Mouse (Mus musculus): ENCODE results near the gene Zfp683.
A peak's percentile ranks its signal among the peaks of the same experiment; 100 is the strongest.

Zfp683 gene

DNA sequence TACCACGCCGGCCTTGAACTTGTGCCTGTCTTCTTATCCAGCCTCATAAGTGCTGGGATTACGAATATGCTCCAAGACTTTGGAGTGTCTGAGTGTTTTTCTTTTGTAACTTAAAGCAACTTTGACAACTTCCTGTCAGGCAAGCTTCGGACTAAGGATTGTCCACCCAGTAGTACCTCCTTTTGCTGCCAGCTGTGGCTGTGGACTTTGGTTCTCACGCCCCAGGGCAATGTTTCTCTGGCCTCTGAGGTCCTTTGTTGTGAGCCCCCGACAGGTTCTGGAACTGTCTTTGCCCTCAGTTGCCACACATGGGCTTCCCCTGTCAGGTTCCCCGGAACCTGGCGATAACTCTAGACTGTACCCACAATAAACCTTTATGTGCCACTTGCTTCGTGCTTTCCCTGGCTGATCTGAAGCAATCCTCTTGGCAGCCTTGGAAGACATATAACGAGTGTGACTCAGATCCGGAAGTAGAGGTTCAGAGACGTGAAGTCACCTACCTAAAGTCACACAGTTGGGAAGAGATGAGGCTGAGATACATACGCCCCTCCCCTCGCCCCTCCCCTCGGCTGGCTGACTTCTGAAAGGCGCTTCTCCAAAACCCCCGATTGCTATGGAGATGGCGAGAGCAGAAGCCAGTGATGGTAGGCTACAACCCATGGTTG is 7.7 kb downstream of the Zfp683 start:
- TF ChIP-seq POU5F1 (IDR thresholded peaks at IDR 0.05; ENCODE audit: borderline replicate concordance, low read length): no peak
- TF ChIP-seq NANOG (IDR thresholded peaks at IDR 0.05; ENCODE audit: borderline replicate concordance, low read length): no peak
- TF ChIP-seq CTCF (conservative IDR thresholded peaks at IDR 0.05; ENCODE audit: low read length): no peak

DNA sequence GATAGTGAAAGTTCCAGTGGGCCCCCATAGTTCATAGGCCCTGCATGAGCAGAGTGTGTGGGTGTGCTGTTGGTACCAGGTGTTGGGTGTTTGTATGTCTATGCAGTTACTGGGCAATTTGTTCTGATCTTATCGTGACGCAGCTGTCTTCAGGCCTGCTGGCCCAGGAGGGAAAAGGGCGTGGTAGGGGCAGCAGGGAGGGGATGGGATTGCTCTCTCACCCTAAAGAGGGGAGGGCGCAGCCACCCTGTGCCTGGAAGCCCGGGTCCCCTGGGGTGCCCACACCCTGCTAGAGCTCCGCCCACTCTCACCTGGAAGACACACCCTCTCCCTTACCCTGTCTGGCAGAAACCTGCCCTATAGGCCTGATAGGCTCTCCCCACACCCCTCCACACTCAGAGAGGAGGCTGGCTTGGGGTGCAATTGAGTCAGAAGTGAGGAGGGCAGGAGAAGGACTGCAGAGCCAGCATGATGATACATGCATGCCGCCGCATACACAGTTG is 8.4 kb downstream of the Zfp683 start:
- Histone ChIP-seq H3K4me1 (replicated peaks; ENCODE audit: low read depth, low read length) (peaks cover 88% of the 10 kb centered on the region), H3K4me3 (replicated peaks; ENCODE audit: low read length) (peak overlapping the region; percentile 43), H3K27me3 (ENCODE audit: insufficient read depth, low read length) (peaks cover 24% of the 10 kb centered on the region), H3K9me3 (ENCODE audit: low read length) (no peaks in the 10 kb centered on the region), H3K36me3 (ENCODE audit: insufficient read depth, low read length) (no peaks in the 10 kb centered on the region)
- TF ChIP-seq POU5F1 (IDR thresholded peaks at IDR 0.05; ENCODE audit: borderline replicate concordance, low read length): no peak
- TF ChIP-seq CTCF (conservative IDR thresholded peaks at IDR 0.05; ENCODE audit: low read length): no peak
- TF ChIP-seq NANOG (IDR thresholded peaks at IDR 0.05; ENCODE audit: borderline replicate concordance, low read length): no peak

More for the DNA sequence above, 7.7 kb downstream of the Zfp683 start:
- Histone ChIP-seq H3K4me1 (replicated peaks; ENCODE audit: low read depth, low read length) (peaks cover 81% of the 10 kb centered on the region), H3K9me3 (ENCODE audit: low read length) (no peaks in the 10 kb centered on the region), H3K4me3 (replicated peaks; ENCODE audit: low read length) (peak overlapping the region; percentile 43), H3K36me3 (ENCODE audit: insufficient read depth, low read length) (no peaks in the 10 kb centered on the region), H3K27me3 (ENCODE audit: insufficient read depth, low read length) (peaks cover 17% of the 10 kb centered on the region)

DNA sequence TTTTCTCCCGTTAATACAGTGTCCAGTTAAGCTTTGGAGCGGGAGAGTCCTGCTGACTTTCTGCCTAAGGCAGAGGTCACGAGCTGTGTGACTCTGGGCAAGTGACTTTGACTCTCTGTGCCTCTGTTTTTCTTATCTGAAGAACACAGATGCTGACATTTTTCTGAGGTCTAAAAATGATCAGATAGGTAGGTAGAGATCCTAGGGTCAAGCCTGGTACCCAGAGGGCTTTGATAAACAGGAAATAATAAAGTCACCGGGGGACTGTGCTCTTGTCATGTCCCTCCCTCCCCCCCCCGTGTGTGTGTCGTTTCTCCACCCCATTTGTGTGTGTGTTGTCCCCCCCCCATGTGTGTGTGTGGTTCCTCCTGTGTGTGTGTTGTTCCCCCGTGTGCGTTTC is 8.9 kb downstream of the Zfp683 start:
- Histone ChIP-seq H3K4me1 (replicated peaks; ENCODE audit: low read depth, low read length) (peaks cover 89% of the 10 kb centered on the region), H3K4me3 (replicated peaks; ENCODE audit: low read length) (peak overlapping the region; percentile 43), H3K27me3 (ENCODE audit: insufficient read depth, low read length) (peaks cover 26% of the 10 kb centered on the region), H3K36me3 (ENCODE audit: insufficient read depth, low read length) (no peaks in the 10 kb centered on the region), H3K9me3 (ENCODE audit: low read length) (no peaks in the 10 kb centered on the region)
- TF ChIP-seq CTCF (conservative IDR thresholded peaks at IDR 0.05; ENCODE audit: low read length) (no peak), NANOG (IDR thresholded peaks at IDR 0.05; ENCODE audit: borderline replicate concordance, low read length) (no peak), POU5F1 (IDR thresholded peaks at IDR 0.05; ENCODE audit: borderline replicate concordance, low read length) (no peak)

GRCm38 (mm10) chr4:134065431-134066004 is 11.9 kb downstream of the Zfp683 start:
- no peak for TF ChIP-seq CTCF (conservative IDR thresholded peaks at IDR 0.05; ENCODE audit: low read length)
- TF ChIP-seq NANOG (IDR thresholded peaks at IDR 0.05; ENCODE audit: borderline replicate concordance, low read length): no peak
- TF ChIP-seq POU5F1 (IDR thresholded peaks at IDR 0.05; ENCODE audit: borderline replicate concordance, low read length): no peak
- Histone ChIP-seq H3K36me3 (ENCODE audit: insufficient read depth, low read length) (no peaks in the 10 kb centered on the region), H3K4me3 (replicated peaks; ENCODE audit: low read length) (peak overlapping the region; percentile 72), H3K27me3 (ENCODE audit: insufficient read depth, low read length) (peaks cover 26% of the 10 kb centered on the region), H3K4me1 (replicated peaks; ENCODE audit: low read depth, low read length) (peaks cover 83% of the 10 kb centered on the region), H3K9me3 (ENCODE audit: low read length) (no peaks in the 10 kb centered on the region)

DNA sequence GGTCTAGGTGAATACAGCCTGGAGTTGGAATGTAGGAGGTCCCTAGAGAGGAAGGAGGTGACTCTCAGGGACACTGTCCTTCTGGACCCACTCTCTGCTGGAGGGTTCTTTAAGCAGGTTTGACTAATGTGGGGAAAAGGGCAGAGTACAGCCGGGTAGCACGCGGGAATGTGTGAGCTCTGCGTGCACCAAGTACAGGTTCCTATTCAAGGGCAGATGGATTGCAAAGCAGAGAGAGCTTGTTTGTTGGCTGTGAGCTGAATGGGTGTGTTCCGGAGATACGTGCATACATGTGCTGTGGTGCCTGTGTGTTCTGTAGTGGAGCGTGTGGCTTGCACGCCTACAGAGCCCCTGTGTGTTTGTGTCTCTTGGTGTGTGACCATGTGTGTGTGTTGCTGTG is 13.7 kb downstream of the Zfp683 start:
- Histone ChIP-seq H3K36me3 (ENCODE audit: insufficient read depth, low read length) (no peaks in the 10 kb centered on the region), H3K4me1 (replicated peaks; ENCODE audit: low read depth, low read length) (peaks cover 75% of the 10 kb centered on the region), H3K4me3 (replicated peaks; ENCODE audit: low read length) (no peak overlapping the region), H3K9me3 (ENCODE audit: low read length) (no peaks in the 10 kb centered on the region), H3K27me3 (ENCODE audit: insufficient read depth, low read length) (peaks cover 33% of the 10 kb centered on the region)
- TF ChIP-seq NANOG (IDR thresholded peaks at IDR 0.05; ENCODE audit: borderline replicate concordance, low read length) (no peak), CTCF (conservative IDR thresholded peaks at IDR 0.05; ENCODE audit: low read length) (no peak)

GRCm38 (mm10) chr4:134067833-134068544 is 14.4 kb downstream of the Zfp683 start:
- Histone ChIP-seq H3K27me3 (ENCODE audit: insufficient read depth, low read length) (peaks cover 38% of the 10 kb centered on the region), H3K4me1 (replicated peaks; ENCODE audit: low read depth, low read length) (peaks cover 78% of the 10 kb centered on the region), H3K9me3 (ENCODE audit: low read length) (no peaks in the 10 kb centered on the region), H3K36me3 (ENCODE audit: insufficient read depth, low read length) (no peaks in the 10 kb centered on the region), H3K4me3 (replicated peaks; ENCODE audit: low read length) (0 out of 2 replicates have a peak overlapping the region, but pooled peaks have one; percentile 14)
- TF ChIP-seq POU5F1 (IDR thresholded peaks at IDR 0.05; ENCODE audit: borderline replicate concordance, low read length) (no peak), NANOG (IDR thresholded peaks at IDR 0.05; ENCODE audit: borderline replicate concordance, low read length) (no peak), CTCF (conservative IDR thresholded peaks at IDR 0.05; ENCODE audit: low read length) (no peak)

DNA sequence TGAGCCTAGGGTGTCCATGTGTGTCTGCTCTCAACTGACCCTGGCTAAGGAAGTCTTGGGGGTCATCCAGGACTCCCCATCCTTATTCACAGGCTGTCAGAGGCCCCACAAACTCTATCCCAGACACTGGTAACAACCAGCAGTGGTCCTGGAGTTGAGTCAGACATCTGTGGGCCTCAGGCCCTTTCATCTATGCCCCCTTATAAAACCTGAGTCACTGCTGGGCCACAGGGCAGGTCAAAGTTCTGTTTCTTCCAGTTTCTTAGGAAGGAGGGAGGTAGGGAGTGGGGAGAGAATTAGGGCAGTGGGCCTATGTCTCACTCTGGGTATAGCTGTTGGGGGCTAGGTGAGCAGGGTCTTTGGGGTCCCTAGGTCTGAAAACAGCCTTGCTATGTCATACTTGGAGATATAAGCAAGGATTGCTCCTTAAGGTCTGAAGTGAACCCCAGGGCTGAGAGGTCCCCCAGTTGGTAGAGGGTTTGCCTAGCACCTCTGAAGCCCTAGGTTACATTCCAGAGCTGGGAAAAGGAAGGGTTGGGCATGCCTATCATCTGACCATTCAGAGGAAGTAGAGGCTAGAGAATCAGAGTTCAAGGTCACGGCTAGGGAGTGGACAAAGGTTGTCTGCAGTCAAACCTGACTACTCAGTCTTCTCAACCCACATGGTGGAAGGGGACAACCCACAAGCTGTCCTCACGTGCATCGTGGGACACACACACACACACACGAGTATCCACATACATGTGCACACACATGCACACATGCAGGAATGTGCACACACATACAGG is 15.3 kb downstream of the Zfp683 start:
- no peaks in the 10 kb centered on the region for H3K9me3 ChIP-seq (ENCODE audit: low read length)
- peaks cover 48% of the 10 kb centered on the region for H3K27me3 ChIP-seq (ENCODE audit: insufficient read depth, low read length)
- TF ChIP-seq POU5F1 (IDR thresholded peaks at IDR 0.05; ENCODE audit: borderline replicate concordance, low read length) (no peak), CTCF (conservative IDR thresholded peaks at IDR 0.05; ENCODE audit: low read length) (no peak), NANOG (IDR thresholded peaks at IDR 0.05; ENCODE audit: borderline replicate concordance, low read length) (no peak)
- H3K4me1 ChIP-seq (replicated peaks; ENCODE audit: low read depth, low read length): peaks cover 78% of the 10 kb centered on the region
- no peaks in the 10 kb centered on the region for H3K36me3 ChIP-seq (ENCODE audit: insufficient read depth, low read length)
- H3K4me3 ChIP-seq (replicated peaks; ENCODE audit: low read length): peak overlapping the region; percentile 14; the same call in 1 of the 2 replicates

- H3K4me3 ChIP-seq (replicated peaks; ENCODE audit: low read length): no peak overlapping the region
- H3K27me3 ChIP-seq (ENCODE audit: insufficient read depth, low read length): peaks cover 18% of the 10 kb centered on the region
- H3K9me3 ChIP-seq (ENCODE audit: low read length): no peaks in the 10 kb centered on the region
- TF ChIP-seq CTCF (conservative IDR thresholded peaks at IDR 0.05; ENCODE audit: low read length) (peak; percentile 26), POU5F1 (IDR thresholded peaks at IDR 0.05; ENCODE audit: borderline replicate concordance, low read length) (no peak), NANOG (IDR thresholded peaks at IDR 0.05; ENCODE audit: borderline replicate concordance, low read length) (no peak)
- peaks cover 71% of the 10 kb centered on the region for H3K4me1 ChIP-seq (replicated peaks; ENCODE audit: low read depth, low read length)
- no peaks in the 10 kb centered on the region for H3K36me3 ChIP-seq (ENCODE audit: insufficient read depth, low read length)
These were observed 25.1 kb downstream of the Zfp683 start for GRCm38 (mm10) chr4:134078694-134079093.
